Mouse (Mus musculus): ENCODE results near the gene Mrpl24.
"Not testable (repeated sequence)": the region's sequence is repeated elsewhere in the genome, so short reads cannot be mapped to it uniquely, and the experiment has no call there.

DNA sequence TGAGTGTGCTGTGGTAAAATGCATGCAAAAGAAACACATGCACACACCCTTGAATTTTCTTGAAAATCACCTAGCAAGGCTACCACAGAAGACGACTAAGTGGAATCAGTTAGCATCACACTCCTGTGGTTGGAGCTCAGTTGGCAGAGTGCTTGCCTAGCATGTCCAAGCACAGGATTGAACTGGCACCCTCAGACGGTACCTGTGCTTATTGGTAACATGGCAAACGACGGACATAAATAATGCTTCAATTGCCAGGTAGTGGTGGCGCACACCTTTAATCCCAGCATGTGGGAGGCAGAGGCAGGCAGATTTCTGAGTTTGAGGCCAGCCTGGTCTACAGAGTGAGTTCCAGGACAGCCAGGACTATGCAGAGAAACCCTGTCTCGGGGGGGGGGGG lies 17.3 kb upstream of the Mrpl24 start:
- not testable (repeated sequence) for TF ChIP-seq CTCF (IDR thresholded peaks at IDR 0.05; ENCODE audit: control insufficient read depth, insufficient read depth, insufficient read length); MYOD1 (IDR thresholded peaks at IDR 0.05; ENCODE audit: control insufficient read depth, insufficient read length, low read depth); USF1 (IDR thresholded peaks at IDR 0.05; ENCODE audit: low read depth); MYOG (IDR thresholded peaks at IDR 0.05; ENCODE audit: control insufficient read depth, extremely low read depth, insufficient read length); MAX (IDR thresholded peaks at IDR 0.05); CEBPB (IDR thresholded peaks at IDR 0.05; ENCODE audit: low read depth); FOSL1 (IDR thresholded peaks at IDR 0.05; ENCODE audit: insufficient read depth, low read length, poor library complexity, severe bottlenecking)

All from C2C12 (cell line).